In genomic region chr4:120066841-120067591, GRCm38 (mm10) we compare ENCODE assay signal across 16 mouse cellular contexts. TPM values are rescaled to one million over a fixed set of nuclear protein-coding genes. Genes with fewer than 3 reads are reported as not detected.
DNase-seq lines count a peak whose midpoint lies in the region; TF ChIP-seq lines count a peak whose summit lies in the region.
"Had no signal": no experiment of that assay in that cellular context is flagged by ENCODE, and none has a peak within 500 bp of the region (broad histone marks: within the 10 kb centered on the region; RNA-seq: fewer than 3 reads in every experiment).

No protein-coding gene starts in this region.

- H3K4me1 ChIP-seq in midbrain, embryonic 10.5 days: no peaks in the 10 kb centered on the region
- H3K4me1 ChIP-seq: forebrain, embryonic 13.5 days; limb, embryonic 12.5 days; megakaryocyte, embryonic 14.5 days had no signal

- no peak for TF ChIP-seq POLR2A in myocyte (IDR thresholded peaks at IDR 0.05; ENCODE audit: insufficient read length, low read depth)

- no peak overlapping the region for H3K4me3 ChIP-seq in myocyte
- H3K4me3 ChIP-seq in midbrain, embryonic 10.5 days: no peak overlapping the region
- H3K4me3 ChIP-seq: forebrain, embryonic 13.5 days; limb, embryonic 12.5 days; megakaryocyte, embryonic 14.5 days had no signal

- no peaks in the 10 kb centered on the region for H3K36me3 ChIP-seq in myocyte (ENCODE audit: control insufficient read depth, insufficient read depth)
- no peaks in the 10 kb centered on the region for H3K36me3 ChIP-seq in midbrain, embryonic 10.5 days
- H3K36me3 ChIP-seq: limb, embryonic 12.5 days had no signal

- H3K27ac ChIP-seq in midbrain, embryonic 10.5 days (replicated peaks): no peak overlapping the region
- H3K27ac ChIP-seq: forebrain, embryonic 13.5 days; limb, embryonic 12.5 days had no signal

- peak overlapping the region; percentile 53 for H3K4me2 ChIP-seq in myocyte (ENCODE audit: low read depth)
- H3K4me2 ChIP-seq: forebrain, embryonic 13.5 days; limb, embryonic 12.5 days had no signal

- H3K79me2 ChIP-seq in myocyte (ENCODE audit: control insufficient read depth, insufficient read depth): no peaks in the 10 kb centered on the region

- H3K9me3 ChIP-seq in midbrain, embryonic 10.5 days (replicated peaks): no peaks in the 10 kb centered on the region
- H3K9me3 ChIP-seq: forebrain, embryonic 13.5 days; limb, embryonic 12.5 days; megakaryocyte, embryonic 14.5 days had no signal

- peak; percentile 32 for DNase-seq in adrenal gland, postnatal 10 days
- DNase-seq in adrenal gland, adult 18-20 months (ENCODE audit: low spot score in 2 of 2): no peak
- DNase-seq in kidney, postnatal 10 days: peak; percentile 47
- no peak for DNase-seq in kidney, adult 9 months
- peak; percentile 29 for DNase-seq in adipocyte (ENCODE audit: low spot score)
- no peak for DNase-seq in frontal cortex, postnatal 10 days (ENCODE audit: low spot score in 2 of 2)
- no peak for DNase-seq in midbrain, embryonic 10.5 days (ENCODE audit: low spot score)
- DNase-seq: gastrocnemius, postnatal 25 days; lung, adult 2 months had no signal

- WGBS in midbrain, embryonic 10.5 days: 88% methylated on average over 9 of the region's 9 CpGs

- no peak overlapping the region for H3ac ChIP-seq in myocyte (ENCODE audit: control insufficient read depth, insufficient read length)

- no peaks in the 10 kb centered on the region for H3K27me3 ChIP-seq in myocyte (ENCODE audit: control insufficient read depth, insufficient read depth, insufficient read length)
- H3K27me3 ChIP-seq in midbrain, embryonic 10.5 days (ENCODE audit: low read depth, poor library complexity, severe bottlenecking): no peaks in the 10 kb centered on the region; the same call in 1 of the 2 replicates
- H3K27me3 ChIP-seq: forebrain, embryonic 13.5 days; limb, embryonic 12.5 days had no signal

TF ChIP-seq in myocyte, 11 proteins besides CTCF, POLR2A, EP300 and RAD21:
- TF ChIP-seq MYOG (IDR thresholded peaks at IDR 0.05; ENCODE audit: control insufficient read depth in 1 of 3, insufficient read depth in 1 of 3, insufficient read length in 2 of 3, low read depth in 2 of 3) (peak in 1 of 3 experiments; percentile 45), TCF12 (IDR thresholded peaks at IDR 0.05; ENCODE audit: insufficient read depth, poor library complexity, severe bottlenecking) (no peak), SRF (IDR thresholded peaks at IDR 0.05; ENCODE audit: control insufficient read depth, insufficient read length, low read depth) (no peak), MYOD1 (IDR thresholded peaks at IDR 0.05; ENCODE audit: control insufficient read depth in 1 of 3, insufficient read length in 2 of 3, low read depth in 2 of 3) (peak in 2 of 3 experiments; percentile 72 to 74), E2F4 (IDR thresholded peaks at IDR 0.05; ENCODE audit: insufficient read depth) (no peak), TCF3 (IDR thresholded peaks at IDR 0.05; ENCODE audit: insufficient read length, low read depth) (no peak)

RNA-seq across cellular contexts. Expression of gene AL607142.1, which starts 2.2 kb away (rescaled TPM):
- not detected for total RNA-seq in adrenal gland, postnatal 10 days (2021)
- not detected for total RNA-seq in adrenal gland, adult 18-20 months (2021)
- not detected for polyA plus RNA-seq in myocyte (2012; fragmentation: generic; extraction: Trizol)
- polyA plus RNA-seq in midbrain, embryonic 10.5 days (2016; fragmentation: Nextera tagmentation; extraction: Ambion mirVana): not detected in 2 replicates
- total RNA-seq: gastrocnemius, postnatal 25 days had no signal
- polyA plus RNA-seq: cortical plate, adult 2 months; forebrain, embryonic 13.5 days; large intestine, adult 2 months; limb, embryonic 12.5 days; lung, adult 2 months; testis, adult 2 months had no signal

Comparison
In these comparisons a context has a peak if more than half of its experiments do, and no peak if none do; other contexts are left out.
1. DNase-seq: peak in adrenal gland, postnatal 10 days (single experiment), kidney, postnatal 10 days (single experiment) and adipocyte (single experiment); none in adrenal gland, adult 18-20 months (0 of 2), kidney, adult 9 months (single experiment), frontal cortex, postnatal 10 days (0 of 2) and midbrain, embryonic 10.5 days (single experiment).